Mouse (Mus musculus) MEL (cell line): ENCODE results near the gene Pip4k2c.

ENCODE experiments used
- CHD2 ChIP-seq: IDR thresholded peaks from 2 replicates; pipeline ENCODE4 v1.6.1; 2011; ENCODE audit warnings: low read length, improper control_type of control experiment
- CTCF ChIP-seq, 3 experiments: IDR thresholded peaks in 2 of 3; conservative IDR thresholded peaks in 1 of 3; 2 replicates each; pipeline ENCODE4 v1.5.1; 2011 to 2012; ENCODE audit warnings: low read length in 3 of 3, low read depth in 2 of 3, mild to moderate bottlenecking in 2 of 3, improper control_type of control experiment in 1 of 3, inconsistent platforms in 1 of 3, mixed read lengths in 1 of 3, moderate library complexity in 1 of 3; ENCODE audit not compliant: control insufficient read depth in 1 of 3, insufficient read depth in 1 of 3, poor library complexity in 1 of 3, severe bottlenecking in 1 of 3
- EP300 ChIP-seq, 2 experiments: IDR thresholded peaks; 2 replicates each; pipeline ENCODE4 v1.6.1; 2011; ENCODE audit warnings: improper control_type of control experiment in 2 of 2, low read length in 2 of 2, low read depth in 1 of 2, mild to moderate bottlenecking in 1 of 2
- ETS1 ChIP-seq: IDR thresholded peaks from 2 replicates; pipeline ENCODE4 v1.6.1; 2012; ENCODE audit warnings: low read depth, mild to moderate bottlenecking, inconsistent platforms, low read length, improper control_type of control experiment, moderate library complexity
- HCFC1 ChIP-seq: IDR thresholded peaks from 2 replicates; pipeline ENCODE4 v1.6.1; 2012; ENCODE audit warnings: low read depth, mild to moderate bottlenecking, inconsistent platforms, low read length, improper control_type of control experiment, moderate library complexity
- POLR2A ChIP-seq, 2 experiments: IDR thresholded peaks; 2 replicates each; pipeline ENCODE4 v1.6.1; 2011 to 2012; ENCODE audit warnings: low read length in 2 of 2, mild to moderate bottlenecking in 2 of 2, control low read depth in 1 of 2, improper control_type of control experiment in 1 of 2, low read depth in 1 of 2, moderate library complexity in 1 of 2; ENCODE audit not compliant: control insufficient read depth in 1 of 2, insufficient read depth in 1 of 2, poor library complexity in 1 of 2
- RCOR1 ChIP-seq: IDR thresholded peaks from 2 replicates; pipeline ENCODE4 v1.6.1; 2012; ENCODE audit warnings: low read depth, mild to moderate bottlenecking, inconsistent platforms, low read length, improper control_type of control experiment
- UBTF ChIP-seq: IDR thresholded peaks from 2 replicates; pipeline ENCODE4 v1.6.1; 2012; ENCODE audit warnings: low read depth, mild to moderate bottlenecking, inconsistent platforms, low read length, improper control_type of control experiment, moderate library complexity, borderline replicate concordance; ENCODE audit not compliant: insufficient read depth

GRCm38 (mm10) chr10:127186451-127186850 lies 24.9 kb downstream of the Pip4k2c start:
- no peak for TF ChIP-seq RCOR1
- peak; percentile 39 to 83 (median 62); a peak in 5 of 6 replicates for TF ChIP-seq CTCF (IDR thresholded peaks at IDR 0.05 in 2 of 3, conservative IDR thresholded peaks at IDR 0.05 in 1 of 3; ENCODE audit: control insufficient read depth in 1 of 3, insufficient read depth in 1 of 3, low read depth in 2 of 3, low read length in 3 of 3, poor library complexity in 1 of 3, severe bottlenecking in 1 of 3)
- no peak for TF ChIP-seq HCFC1
- TF ChIP-seq POLR2A (IDR thresholded peaks at IDR 0.05; ENCODE audit: control insufficient read depth in 1 of 2, insufficient read depth in 1 of 2, low read depth in 1 of 2, low read length in 2 of 2, poor library complexity in 1 of 2), result no peak
- TF ChIP-seq ETS1, result no peak
- TF ChIP-seq UBTF, result no peak
- TF ChIP-seq CHD2, result no peak
- TF ChIP-seq EP300 (IDR thresholded peaks at IDR 0.05; ENCODE audit: low read depth in 1 of 2, low read length in 2 of 2), result no peak
